In the genomic region with DNA sequence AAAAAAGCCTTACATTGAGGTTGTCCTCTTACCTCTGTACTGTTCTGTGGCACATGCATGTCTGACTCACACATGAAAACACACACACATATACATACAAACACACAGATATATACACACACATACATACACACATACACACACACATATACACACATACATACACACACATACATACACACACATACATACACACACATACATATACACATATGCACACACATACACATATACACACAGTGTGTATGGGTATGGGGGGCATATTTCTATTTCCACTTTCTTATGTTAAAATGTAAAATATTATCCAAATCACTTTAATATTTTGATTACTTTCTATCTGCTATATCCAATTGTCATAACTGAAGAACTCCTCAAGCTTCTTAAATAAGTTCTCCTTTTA, we compare ENCODE assay signal across 5 mouse cellular contexts.
"Had no signal": no experiment of that assay in that cellular context is flagged by ENCODE, and none has a peak within 500 bp of the region (broad histone marks: within the 10 kb centered on the region; RNA-seq: fewer than 3 reads in every experiment).

No protein-coding gene starts in this region.

- H3K36me3 ChIP-seq: limb, embryonic 12.5 days; liver, embryonic 13.5 days had no signal

- H3K27me3 ChIP-seq: limb, embryonic 12.5 days; liver, embryonic 13.5 days had no signal

- DNase-seq: liver; liver, embryonic 13.5 days had no signal

- H3K4me2 ChIP-seq: limb, embryonic 12.5 days; liver, embryonic 13.5 days had no signal

- H3K4me3 ChIP-seq: limb, embryonic 12.5 days; liver, embryonic 13.5 days had no signal

- H3K9ac ChIP-seq: limb, embryonic 12.5 days; liver, embryonic 13.5 days; liver, postnatal 0 days had no signal

- H3K9me3 ChIP-seq: limb, embryonic 12.5 days; liver, embryonic 13.5 days had no signal

- H3K27ac ChIP-seq: limb, embryonic 12.5 days; liver, embryonic 13.5 days; stomach, postnatal 0 days had no signal
